Mouse (Mus musculus) heart, postnatal 0 days (tissue): ENCODE results near the gene Odaph.

ENCODE experiments used
- CTCF ChIP-seq: IDR thresholded peaks from 2 replicates; pipeline ENCODE4 v1.5.1; 2016; ENCODE audit warnings: antibody characterized with exemption, control low read depth, low read depth
- EP300 ChIP-seq: IDR thresholded peaks from 2 replicates; pipeline ENCODE4 v1.6.1; 2016; ENCODE audit warnings: antibody characterized with exemption, low read depth

DNA sequence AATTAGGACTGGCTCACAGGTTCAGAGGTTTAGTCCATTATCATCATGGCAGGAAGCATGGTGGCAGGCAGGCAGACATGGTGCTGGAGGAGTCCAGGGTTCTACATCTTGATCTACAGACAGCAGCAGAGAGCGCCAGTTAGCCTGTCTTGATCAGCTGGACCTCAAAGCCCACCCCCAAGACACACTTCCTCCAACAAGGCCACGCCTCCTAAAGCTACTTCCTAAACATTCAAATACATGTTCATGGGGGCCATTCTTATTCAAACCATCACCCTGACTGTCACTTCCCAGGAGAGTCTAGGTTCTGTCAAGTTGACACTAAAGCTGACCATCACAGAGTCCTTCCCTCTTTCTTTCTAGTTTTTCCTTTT, 9.9 kb upstream of the Odaph start:
- TF ChIP-seq EP300 (no peak), CTCF (no peak)
